Mouse (Mus musculus): Measurements from ENCODE around the gene Pop7. TPM values are rescaled to one million over a fixed set of nuclear protein-coding genes. Genes with fewer than 3 reads are reported as not detected.
A peak's percentile ranks its signal among the peaks of the same experiment; 100 is the strongest.

Gene Pop7
- total and polyA plus RNA-seq, 2 experiments from 2014 or later, result 73.2 to 91.5 TPM

- Histone ChIP-seq H3K9ac (replicated peaks; ENCODE audit: low read length, poor library complexity, severe bottlenecking) (no peak overlapping the region), H3K4me1 (ENCODE audit: insufficient read depth, low read length) (no peaks in the 10 kb centered on the region), H3K36me3 (ENCODE audit: insufficient read depth, low read length) (no peaks in the 10 kb centered on the region), H3K4me3 (ENCODE audit: low read depth, low read length) (no peak overlapping the region), H3K27me3 (ENCODE audit: insufficient read depth, low read length) (peaks cover 10% of the 10 kb centered on the region; the same call in 1 of the 2 replicates), H3K9me3 (ENCODE audit: low read length) (no peaks in the 10 kb centered on the region), H3K27ac (ENCODE audit: low read depth, low read length) (no peak overlapping the region), H3K4me2 (ENCODE audit: low read depth, low read length, poor library complexity, severe bottlenecking) (no peak overlapping the region)
- peak; percentile 78 for TF ChIP-seq CTCF (IDR thresholded peaks at IDR 0.05)
- ATAC-seq (ENCODE audit: low FRiP score) (no peak), DNase-seq (ENCODE audit: low spot score) (peak; percentile 92)
Measured at GRCm38 (mm10) chr5:137481138-137481537, 21.2 kb downstream of the Pop7 start.

GRCm38 (mm10) chr5:137476964-137477363 is 25.4 kb downstream of the Pop7 start, which contains the start of gene Zan:
Gene Zan, minus strand, starts transcription at chr5:137477064.
- no peak for TF ChIP-seq CTCF (IDR thresholded peaks at IDR 0.05)
- DNase-seq (ENCODE audit: low spot score) (no peak), ATAC-seq (ENCODE audit: low FRiP score) (no peak)
- no peak within 1 kb of the TSS for H3K4me3 ChIP-seq (ENCODE audit: low read depth, low read length)
- no peaks in the 10 kb centered on the region for H3K27me3 ChIP-seq (ENCODE audit: insufficient read depth, low read length)
- no peak within 1 kb of the TSS for H3K9ac ChIP-seq (replicated peaks; ENCODE audit: low read length, poor library complexity, severe bottlenecking)
- no peaks in the 10 kb centered on the region for H3K4me1 ChIP-seq (ENCODE audit: insufficient read depth, low read length)
- WGBS, result 87% methylated on average over 5 of the region's 5 CpGs
- no peak within 1 kb of the TSS for H3K4me2 ChIP-seq (ENCODE audit: low read depth, low read length, poor library complexity, severe bottlenecking)
- no peak within 1 kb of the TSS for H3K27ac ChIP-seq (ENCODE audit: low read depth, low read length)
- no peaks in the 10 kb centered on the region for H3K9me3 ChIP-seq (ENCODE audit: low read length)
- H3K36me3 ChIP-seq (ENCODE audit: insufficient read depth, low read length), result no peaks in the 10 kb centered on the region

GRCm38 (mm10) chr5:137474351-137474750 is 28.0 kb downstream of the Pop7 start:
- Histone ChIP-seq H3K4me1 (ENCODE audit: insufficient read depth, low read length) (no peaks in the 10 kb centered on the region), H3K36me3 (ENCODE audit: insufficient read depth, low read length) (no peaks in the 10 kb centered on the region), H3K27ac (ENCODE audit: low read depth, low read length) (no peak overlapping the region), H3K4me3 (ENCODE audit: low read depth, low read length) (no peak overlapping the region), H3K9ac (replicated peaks; ENCODE audit: low read length, poor library complexity, severe bottlenecking) (no peak overlapping the region), H3K4me2 (ENCODE audit: low read depth, low read length, poor library complexity, severe bottlenecking) (no peak overlapping the region), H3K9me3 (ENCODE audit: low read length) (no peaks in the 10 kb centered on the region), H3K27me3 (ENCODE audit: insufficient read depth, low read length) (no peaks in the 10 kb centered on the region)
- DNase-seq (ENCODE audit: low spot score) (no peak), ATAC-seq (ENCODE audit: low FRiP score) (no peak)
- TF ChIP-seq CTCF (IDR thresholded peaks at IDR 0.05), result no peak
- WGBS, result 15% methylated on average over 2 of the region's 2 CpGs

GRCm38 (mm10) chr5:137472252-137472904 is 29.9 kb downstream of the Pop7 start:
- H3K27ac ChIP-seq (ENCODE audit: low read depth, low read length), result no peak overlapping the region
- ATAC-seq (ENCODE audit: low FRiP score) (no peak), DNase-seq (ENCODE audit: low spot score) (no peak)
- H3K9ac ChIP-seq (replicated peaks; ENCODE audit: low read length, poor library complexity, severe bottlenecking), result no peak overlapping the region
- no peaks in the 10 kb centered on the region for H3K4me1 ChIP-seq (ENCODE audit: insufficient read depth, low read length)
- H3K4me3 ChIP-seq (ENCODE audit: low read depth, low read length), result no peak overlapping the region
- no peaks in the 10 kb centered on the region for H3K36me3 ChIP-seq (ENCODE audit: insufficient read depth, low read length)
- H3K4me2 ChIP-seq (ENCODE audit: low read depth, low read length, poor library complexity, severe bottlenecking), result no peak overlapping the region
- no peaks in the 10 kb centered on the region for H3K9me3 ChIP-seq (ENCODE audit: low read length)
- no peaks in the 10 kb centered on the region for H3K27me3 ChIP-seq (ENCODE audit: insufficient read depth, low read length)
- 64% methylated on average over 5 of the region's 5 CpGs for WGBS
- no peak for TF ChIP-seq CTCF (IDR thresholded peaks at IDR 0.05)

- Histone ChIP-seq H3K9ac (replicated peaks; ENCODE audit: low read length, poor library complexity, severe bottlenecking) (no peak overlapping the region), H3K9me3 (ENCODE audit: low read length) (no peaks in the 10 kb centered on the region), H3K27me3 (ENCODE audit: insufficient read depth, low read length) (no peaks in the 10 kb centered on the region), H3K36me3 (ENCODE audit: insufficient read depth, low read length) (no peaks in the 10 kb centered on the region), H3K4me3 (ENCODE audit: low read depth, low read length) (no peak overlapping the region), H3K27ac (ENCODE audit: low read depth, low read length) (no peak overlapping the region), H3K4me1 (ENCODE audit: insufficient read depth, low read length) (no peaks in the 10 kb centered on the region), H3K4me2 (ENCODE audit: low read depth, low read length, poor library complexity, severe bottlenecking) (no peak overlapping the region)
- no peak for TF ChIP-seq CTCF (IDR thresholded peaks at IDR 0.05)
- whole genome bisulfite sequencing, result 94% methylated on average over 6 of the region's 6 CpGs
- no peak for DNase-seq (ENCODE audit: low spot score)
- ATAC-seq (ENCODE audit: low FRiP score), result no peak
Measured at GRCm38 (mm10) chr5:137466946-137467345, 35.4 kb downstream of the Pop7 start.

- 53% methylated on average over 3 of the region's 3 CpGs for WGBS
- H3K4me2 ChIP-seq (ENCODE audit: low read depth, low read length, poor library complexity, severe bottlenecking), result no peak overlapping the region
- no peaks in the 10 kb centered on the region for H3K36me3 ChIP-seq (ENCODE audit: insufficient read depth, low read length)
- H3K4me3 ChIP-seq (ENCODE audit: low read depth, low read length), result no peak overlapping the region
- H3K9me3 ChIP-seq (ENCODE audit: low read length), result no peaks in the 10 kb centered on the region
- no peak overlapping the region for H3K27ac ChIP-seq (ENCODE audit: low read depth, low read length)
- no peak overlapping the region for H3K9ac ChIP-seq (replicated peaks; ENCODE audit: low read length, poor library complexity, severe bottlenecking)
- ATAC-seq (ENCODE audit: low FRiP score), result no peak
- TF ChIP-seq CTCF (IDR thresholded peaks at IDR 0.05), result peak; percentile 68
- peak; percentile 53 for DNase-seq (ENCODE audit: low spot score)
- no peaks in the 10 kb centered on the region for H3K4me1 ChIP-seq (ENCODE audit: insufficient read depth, low read length)
- no peaks in the 10 kb centered on the region for H3K27me3 ChIP-seq (ENCODE audit: insufficient read depth, low read length)
Measured at GRCm38 (mm10) chr5:137465049-137465448, 37.3 kb downstream of the Pop7 start.

Data from midbrain, postnatal 0 days (tissue).